Mouse (Mus musculus) testis, adult 2 months (tissue): ENCODE measurements around the gene Gm37240. TPM values are rescaled to one million over a fixed set of nuclear protein-coding genes. Genes with fewer than 3 reads are reported as not detected.

Experiments
- H3K27ac ChIP-seq: fragments of 200-500 bp; 2 replicates; pipeline ENCODE4 v1.5.1; 2012; ENCODE audit warnings: low read depth, low read length; ENCODE audit not compliant: control insufficient read depth, insufficient read depth
- H3K27me3 ChIP-seq: fragments of 200-500 bp; 2 replicates; pipeline ENCODE4 v1.6.1; 2012; ENCODE audit warnings: mild to moderate bottlenecking, low read length, moderate library complexity; ENCODE audit not compliant: control insufficient read depth, insufficient read depth
- H3K36me3 ChIP-seq: fragments of 200-500 bp; 2 replicates; pipeline ENCODE4 v1.6.1; 2012; ENCODE audit warnings: mild to moderate bottlenecking, low read length; ENCODE audit not compliant: control insufficient read depth, insufficient read depth
- H3K4me1 ChIP-seq: fragments of 200-500 bp; 2 replicates; pipeline ENCODE4 v1.6.1; 2012; ENCODE audit warnings: low read length; ENCODE audit not compliant: control insufficient read depth, insufficient read depth
- H3K4me3 ChIP-seq: fragments of 200-500 bp; 2 replicates; pipeline ENCODE4 v1.5.1; 2012; ENCODE audit warnings: low read depth, mild to moderate bottlenecking, low read length, moderate library complexity, mixed read lengths; ENCODE audit not compliant: control insufficient read depth
- CTCF ChIP-seq: fragments of 200-500 bp; IDR thresholded peaks from 2 replicates; pipeline ENCODE4 v1.5.1; 2012; ENCODE audit warnings: low read depth, mild to moderate bottlenecking, inconsistent platforms, low read length, moderate library complexity; ENCODE audit not compliant: control insufficient read depth, insufficient read depth, insufficient replicate concordance
- POLR2A ChIP-seq: fragments of 200-500 bp; IDR thresholded peaks from 2 replicates; pipeline ENCODE4 v1.6.1; 2012; ENCODE audit warnings: low read depth, mild to moderate bottlenecking, inconsistent platforms, low read length, moderate library complexity; ENCODE audit not compliant: control insufficient read depth
- polyA plus RNA-seq: library from polyadenylated mRNA; depleted of rRNA; stranded (reverse); fragments of >200 nt; gene quantifications from 2 replicates; pipeline ENCODE4 v1.2.3, GENCODE M21; 2012

The Gm37240 gene
- polyA plus RNA-seq, 1 experiment: not detected

- H3K4me3 ChIP-seq: no peak overlapping the region
- H3K4me1 ChIP-seq: no peaks in the 10 kb centered on the region
- TF ChIP-seq POLR2A: no peak
- TF ChIP-seq CTCF: no peak
- no peaks in the 10 kb centered on the region for H3K27me3 ChIP-seq
- no peak overlapping the region for H3K27ac ChIP-seq
- H3K36me3 ChIP-seq: no peaks in the 10 kb centered on the region
Measured at GRCm38 (mm10) chr3:85895020-85895419, 7.7 kb upstream of the Gm37240 start.

GRCm38 (mm10) chr3:85891571-85891970 lies 4.3 kb upstream of the Gm37240 start:
- Histone ChIP-seq H3K27me3 (no peaks in the 10 kb centered on the region), H3K4me3 (no peak overlapping the region), H3K27ac (no peak overlapping the region), H3K4me1 (peaks cover 12% of the 10 kb centered on the region), H3K36me3 (no peaks in the 10 kb centered on the region)
- no peak for TF ChIP-seq POLR2A
- no peak for TF ChIP-seq CTCF

- no peak for TF ChIP-seq CTCF
- no peaks in the 10 kb centered on the region for H3K27me3 ChIP-seq
Measured at GRCm38 (mm10) chr3:85888221-85888671, 928 bp upstream of the Gm37240 start.

DNA sequence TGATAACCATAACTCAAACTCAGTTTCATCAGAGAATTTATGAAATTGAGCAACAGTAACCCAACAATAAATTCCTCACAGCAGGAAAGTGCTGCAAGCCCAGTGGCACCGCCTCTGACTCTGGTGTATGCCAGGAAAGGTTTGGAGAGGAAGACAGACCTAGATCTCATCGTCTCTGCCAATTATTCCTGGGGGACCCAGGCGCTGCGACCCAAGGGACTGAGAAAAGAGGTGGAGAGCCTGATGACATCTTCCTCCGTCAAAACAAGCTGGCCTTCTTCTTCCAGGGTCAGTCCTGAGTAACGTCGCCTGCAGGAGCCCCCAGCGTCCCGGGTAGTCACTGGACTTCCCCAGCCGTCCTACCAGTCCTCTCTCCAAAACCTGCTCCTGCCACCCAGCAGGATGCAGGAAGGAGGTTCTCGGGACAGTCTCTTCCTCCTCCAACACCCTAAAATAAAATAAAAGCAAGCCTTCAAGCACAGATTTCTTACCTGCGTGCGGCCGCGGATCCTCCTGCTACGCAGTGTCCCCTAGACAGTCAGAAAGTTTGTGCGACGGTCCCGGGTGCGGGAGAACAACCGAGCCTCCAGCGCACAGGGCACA lies 581 bp downstream of the Gm37240 start:
- Histone ChIP-seq H3K36me3 (no peaks in the 10 kb centered on the region), H3K4me3 (peak overlapping the region; percentile 71), H3K27me3 (no peaks in the 10 kb centered on the region), H3K4me1 (peaks cover 15% of the 10 kb centered on the region), H3K27ac (no peak overlapping the region)
- TF ChIP-seq CTCF: no peak
- no peak for TF ChIP-seq POLR2A

More at GRCm38 (mm10) chr3:85888221-85888671, 928 bp upstream of the Gm37240 start:
- peaks cover 15% of the 10 kb centered on the region for H3K4me1 ChIP-seq
- H3K4me3 ChIP-seq: peak overlapping the region; percentile 87
- H3K27ac ChIP-seq: peak overlapping the region; percentile 40
- no peaks in the 10 kb centered on the region for H3K36me3 ChIP-seq

- Histone ChIP-seq H3K27me3 (no peaks in the 10 kb centered on the region), H3K36me3 (no peaks in the 10 kb centered on the region), H3K4me3 (no peak overlapping the region), H3K27ac (no peak overlapping the region), H3K4me1 (peaks cover 15% of the 10 kb centered on the region)
- TF ChIP-seq POLR2A (no peak), CTCF (no peak)
Measured at GRCm38 (mm10) chr3:85885906-85886305, 1.4 kb downstream of the Gm37240 start.

- Histone ChIP-seq H3K27ac (no peak overlapping the region), H3K4me1 (no peaks in the 10 kb centered on the region), H3K36me3 (no peaks in the 10 kb centered on the region), H3K4me3 (no peak overlapping the region), H3K27me3 (no peaks in the 10 kb centered on the region)
- TF ChIP-seq CTCF: no peak
- TF ChIP-seq POLR2A: no peak
Measured at GRCm38 (mm10) chr3:85880687-85881086, 6.6 kb downstream of the Gm37240 start.

DNA sequence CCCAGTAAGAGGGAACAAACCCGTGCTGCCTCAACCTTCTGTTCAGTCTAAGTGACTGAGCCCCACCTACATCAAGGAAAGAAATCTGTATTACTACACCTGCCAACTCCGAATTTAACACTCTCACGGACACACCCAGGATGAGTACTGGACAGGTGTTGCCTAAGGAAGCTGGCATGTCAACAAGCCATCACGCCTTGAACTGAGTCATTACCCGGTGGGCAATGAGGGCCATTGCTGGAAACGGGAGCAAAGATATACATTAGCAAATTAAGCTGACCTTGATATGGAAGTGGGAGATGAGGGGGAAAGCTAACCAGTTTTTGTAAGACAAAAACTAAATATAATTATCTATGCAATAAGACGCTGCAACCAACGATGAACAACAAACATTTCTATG lies 7.2 kb downstream of the Gm37240 start:
- TF ChIP-seq POLR2A: no peak
- no peak for TF ChIP-seq CTCF

More for the DNA sequence above, 7.2 kb downstream of the Gm37240 start:
- Histone ChIP-seq H3K27me3 (no peaks in the 10 kb centered on the region), H3K36me3 (no peaks in the 10 kb centered on the region), H3K27ac (no peak overlapping the region), H3K4me3 (no peak overlapping the region), H3K4me1 (no peaks in the 10 kb centered on the region)
